Comparison of ENCODE assay signal across 20 mouse cellular contexts in the genomic region with DNA sequence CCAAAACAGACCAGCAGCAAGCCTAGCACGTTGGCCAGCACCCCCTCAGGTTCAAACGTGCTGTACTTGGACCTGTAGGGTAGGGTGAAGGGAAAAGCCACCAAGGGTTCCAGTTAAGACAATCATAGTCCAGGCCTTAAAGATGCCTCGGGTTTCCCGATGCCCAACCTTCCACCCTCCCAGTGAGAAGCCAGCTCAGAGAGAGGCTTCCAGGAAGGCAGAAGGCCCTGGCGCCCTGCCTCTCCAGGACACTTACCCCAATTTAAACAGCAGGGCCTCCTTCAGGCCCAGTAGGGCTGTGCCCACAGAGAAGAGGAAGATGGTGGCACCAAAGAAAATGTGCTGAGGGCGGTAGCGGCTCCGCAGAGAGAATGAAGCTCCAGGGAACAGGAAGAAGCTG. TPM values are rescaled to one million over a fixed set of nuclear protein-coding genes. Genes with fewer than 3 reads are reported as not detected.
DNase-seq lines count a peak whose midpoint lies in the region; ATAC-seq and TF ChIP-seq lines count a peak whose summit lies in the region.
"Had no signal": no experiment of that assay in that cellular context is flagged by ENCODE, and none has a peak within 500 bp of the region (broad histone marks: within the 10 kb centered on the region; RNA-seq: fewer than 3 reads in every experiment).

No protein-coding gene starts in this region.

- H3K9me3 ChIP-seq in forebrain, embryonic 10.5 days: no peaks in the 10 kb centered on the region
- H3K9me3 ChIP-seq in forebrain, embryonic 14.5 days (replicated peaks; ENCODE audit: control insufficient read depth, low read length): no peaks in the 10 kb centered on the region
- no peaks in the 10 kb centered on the region for H3K9me3 ChIP-seq in hindbrain, embryonic 10.5 days
- no peaks in the 10 kb centered on the region for H3K9me3 ChIP-seq in hindbrain, postnatal 0 days (ENCODE audit: low read length)
- H3K9me3 ChIP-seq: forebrain, embryonic 15.5 days; hindbrain, embryonic 15.5 days had no signal

- H3K4me1 ChIP-seq in forebrain, embryonic 10.5 days: peaks cover 26% of the 10 kb centered on the region
- H3K4me1 ChIP-seq in forebrain, embryonic 14.5 days (ENCODE audit: control insufficient read depth, insufficient read depth, low read length): no peaks in the 10 kb centered on the region
- H3K4me1 ChIP-seq in hindbrain, embryonic 10.5 days (replicated peaks): peaks cover 44% of the 10 kb centered on the region
- no peaks in the 10 kb centered on the region for H3K4me1 ChIP-seq in hindbrain, postnatal 0 days (ENCODE audit: insufficient read depth, low read length)
- H3K4me1 ChIP-seq in testis, adult 2 months (ENCODE audit: control insufficient read depth, insufficient read depth, low read length): no peaks in the 10 kb centered on the region; the same call in 1 of the 2 replicates
- H3K4me1 ChIP-seq: forebrain, embryonic 15.5 days had no signal

- no peak overlapping the region for H3K4me3 ChIP-seq in forebrain, embryonic 10.5 days
- no peak overlapping the region for H3K4me3 ChIP-seq in forebrain, embryonic 14.5 days (ENCODE audit: low read depth, low read length)
- no peak overlapping the region for H3K4me3 ChIP-seq in hindbrain, embryonic 10.5 days
- no peak overlapping the region for H3K4me3 ChIP-seq in hindbrain, postnatal 0 days (ENCODE audit: low read length)
- no peak overlapping the region for H3K4me3 ChIP-seq in testis, adult 2 months (ENCODE audit: control insufficient read depth, low read depth, low read length)
- H3K4me3 ChIP-seq: forebrain, embryonic 15.5 days; hindbrain, embryonic 15.5 days had no signal

- 92% methylated on average over 8 of the region's 8 CpGs for WGBS in forebrain, embryonic 10.5 days
- WGBS in forebrain, embryonic 14.5 days: 91% methylated on average over 8 of the region's 8 CpGs
- 88% methylated on average over 8 of the region's 8 CpGs for WGBS in hindbrain, embryonic 10.5 days
- WGBS in hindbrain, postnatal 0 days: 91% methylated on average over 8 of the region's 8 CpGs

- H3K9ac ChIP-seq in forebrain, embryonic 14.5 days (ENCODE audit: low read length): no peak overlapping the region
- H3K9ac ChIP-seq in hindbrain, postnatal 0 days (replicated peaks; ENCODE audit: low read length): no peak overlapping the region
- H3K9ac ChIP-seq: forebrain, embryonic 15.5 days; hindbrain, embryonic 15.5 days had no signal

- no peak for ATAC-seq in forebrain, embryonic 14.5 days
- ATAC-seq in hindbrain, postnatal 0 days: no peak
- ATAC-seq in CD4-positive, CD25-positive, alpha-beta regulatory T cell, adult 4 months: no peak
- ATAC-seq: forebrain, embryonic 15.5 days; Patski had no signal

- no peak overlapping the region for H3K4me2 ChIP-seq in forebrain, embryonic 14.5 days (ENCODE audit: low read length)
- H3K4me2 ChIP-seq in hindbrain, postnatal 0 days (ENCODE audit: low read depth, low read length): no peak overlapping the region
- H3K4me2 ChIP-seq: forebrain, embryonic 15.5 days; hindbrain, embryonic 15.5 days had no signal

- no peaks in the 10 kb centered on the region; the same call in 1 of the 2 replicates for H3K36me3 ChIP-seq in forebrain, embryonic 10.5 days (replicated peaks)
- 0 out of 2 replicates have a peak, but pooled peaks cover 3% of the 10 kb centered on the region for H3K36me3 ChIP-seq in forebrain, embryonic 14.5 days (ENCODE audit: control insufficient read depth, insufficient read depth, low read length)
- 0 out of 2 replicates have a peak, but pooled peaks cover 3% of the 10 kb centered on the region for H3K36me3 ChIP-seq in hindbrain, embryonic 10.5 days
- no peaks in the 10 kb centered on the region for H3K36me3 ChIP-seq in hindbrain, postnatal 0 days (ENCODE audit: insufficient read depth, low read length)
- no peaks in the 10 kb centered on the region for H3K36me3 ChIP-seq in testis, adult 2 months (ENCODE audit: control insufficient read depth, insufficient read depth, low read length)
- H3K36me3 ChIP-seq: forebrain, embryonic 15.5 days had no signal

- H3K27ac ChIP-seq in forebrain, embryonic 10.5 days: peak overlapping the region; percentile 65; the same call in 1 of the 2 replicates
- H3K27ac ChIP-seq in forebrain, embryonic 14.5 days (ENCODE audit: low read depth, low read length): no peak overlapping the region
- H3K27ac ChIP-seq in hindbrain, embryonic 10.5 days: peak overlapping the region; percentile 86
- no peak overlapping the region for H3K27ac ChIP-seq in hindbrain, postnatal 0 days
- peak overlapping the region; percentile 50 for H3K27ac ChIP-seq in testis, adult 2 months (ENCODE audit: control insufficient read depth, insufficient read depth, low read depth, low read length)
- H3K27ac ChIP-seq: forebrain, embryonic 15.5 days; hindbrain, embryonic 15.5 days had no signal

- TF ChIP-seq CTCF in hindbrain, postnatal 0 days (IDR thresholded peaks at IDR 0.05; ENCODE audit: low read depth): no peak
- no peak for TF ChIP-seq CTCF in testis, adult 2 months (IDR thresholded peaks at IDR 0.05; ENCODE audit: control insufficient read depth, insufficient read depth, insufficient replicate concordance, low read depth, low read length)

- DNase-seq in forebrain, embryonic 10.5 days (ENCODE audit: extremely low spot score, low spot score): no peak
- DNase-seq in forebrain, embryonic 14.5 days (ENCODE audit: low spot score): no peak
- no peak for DNase-seq in hindbrain, embryonic 10.5 days (ENCODE audit: low spot score)
- DNase-seq in hindbrain, postnatal 0 days (ENCODE audit: low spot score): no peak
- no peak for DNase-seq in testis, postnatal 10 days (ENCODE audit: low spot score)

- TF ChIP-seq POLR2A in testis, adult 2 months (IDR thresholded peaks at IDR 0.05; ENCODE audit: control insufficient read depth, low read depth, low read length): no peak

- H3K27me3 ChIP-seq in forebrain, embryonic 10.5 days (ENCODE audit: poor library complexity, severe bottlenecking): no peaks in the 10 kb centered on the region
- no peaks in the 10 kb centered on the region for H3K27me3 ChIP-seq in forebrain, embryonic 14.5 days (replicated peaks; ENCODE audit: control insufficient read depth, insufficient read depth, low read length)
- peaks cover 4% of the 10 kb centered on the region; the same call in 1 of the 2 replicates for H3K27me3 ChIP-seq in hindbrain, embryonic 10.5 days (ENCODE audit: insufficient read depth, poor library complexity, severe bottlenecking)
- no peaks in the 10 kb centered on the region for H3K27me3 ChIP-seq in hindbrain, postnatal 0 days (ENCODE audit: insufficient read depth, low read length)
- H3K27me3 ChIP-seq in testis, adult 2 months (ENCODE audit: control insufficient read depth, insufficient read depth, low read length): no peaks in the 10 kb centered on the region
- H3K27me3 ChIP-seq: forebrain, embryonic 15.5 days; hindbrain, embryonic 15.5 days; Patski had no signal

RNA-seq across cellular contexts. Expression of a gene that starts 17.6 kb away (rescaled TPM):
- polyA plus RNA-seq in forebrain, embryonic 10.5 days (2016; fragmentation: Nextera tagmentation; extraction: Ambion mirVana): 14.5 and 15.4 TPM in 2 replicates
- 26.0 and 32.5 TPM in 2 replicates for polyA plus RNA-seq in forebrain, embryonic 14.5 days (2014; fragmentation: Nextera tagmentation; extraction: Ambion mirVana)
- polyA plus RNA-seq in hindbrain, embryonic 10.5 days (2016; fragmentation: Nextera tagmentation; extraction: Ambion mirVana): 20.0 and 23.6 TPM in 2 replicates
- total RNA-seq in hindbrain, postnatal 0 days (2014; rRNA removed): 45.9 and 52.9 TPM in 2 replicates
- 55.9 and 57.8 TPM in 2 replicates for polyA plus RNA-seq in hindbrain, postnatal 0 days (2015; fragmentation: Nextera tagmentation; extraction: Ambion mirVana)
- 21.8 and 36.1 TPM in 2 replicates for polyA plus RNA-seq in testis, adult 2 months (2012; rRNA removed)
- polyA plus RNA-seq in CD4-positive, CD25-positive, alpha-beta regulatory T cell, adult 4 months (2017; shearing (Covaris generic)): 1 to 10 TPM in 1 of 2 experiments, under 1 TPM in 1; 0.48 to 1.7 TPM

RNA-seq across cellular contexts. Expression of a gene that starts 32.2 kb away (rescaled TPM):
- polyA plus RNA-seq in forebrain, embryonic 10.5 days (2016; fragmentation: Nextera tagmentation; extraction: Ambion mirVana): 0.28 and 0.74 TPM in 2 replicates
- polyA plus RNA-seq in forebrain, embryonic 14.5 days (2014; fragmentation: Nextera tagmentation; extraction: Ambion mirVana): 1.9 and 3.1 TPM in 2 replicates
- 1.3 TPM in 2 replicates for polyA plus RNA-seq in hindbrain, embryonic 10.5 days (2016; fragmentation: Nextera tagmentation; extraction: Ambion mirVana)
- total RNA-seq in hindbrain, postnatal 0 days (2014; rRNA removed): 31.1 and 35.9 TPM in 2 replicates
- 10.3 and 11.1 TPM in 2 replicates for polyA plus RNA-seq in hindbrain, postnatal 0 days (2015; fragmentation: Nextera tagmentation; extraction: Ambion mirVana)
- 389 and 421 TPM in 2 replicates for polyA plus RNA-seq in testis, adult 2 months (2012; rRNA removed)
- polyA plus RNA-seq in CD4-positive, CD25-positive, alpha-beta regulatory T cell, adult 4 months (2017; shearing (Covaris generic)): not detected

RNA-seq across cellular contexts. Expression of a gene that starts 59.0 kb away (rescaled TPM):
- not detected in 2 replicates for polyA plus RNA-seq in forebrain, embryonic 10.5 days (2016; fragmentation: Nextera tagmentation; extraction: Ambion mirVana)
- not detected in 2 replicates for polyA plus RNA-seq in forebrain, embryonic 14.5 days (2014; fragmentation: Nextera tagmentation; extraction: Ambion mirVana)
- not detected in 2 replicates for polyA plus RNA-seq in hindbrain, embryonic 10.5 days (2016; fragmentation: Nextera tagmentation; extraction: Ambion mirVana)
- total RNA-seq in hindbrain, postnatal 0 days (2014; rRNA removed): not detected in 2 replicates
- not detected in 2 replicates for polyA plus RNA-seq in hindbrain, postnatal 0 days (2015; fragmentation: Nextera tagmentation; extraction: Ambion mirVana)
- polyA plus RNA-seq in testis, adult 2 months (2012; rRNA removed): 78.7 and 82.6 TPM in 2 replicates
- not detected for polyA plus RNA-seq in CD4-positive, CD25-positive, alpha-beta regulatory T cell, adult 4 months (2017; shearing (Covaris generic))
- total RNA-seq: adrenal gland, adult 8-10 months; adrenal gland, postnatal 36 days; CH12.LX; gastrocnemius, postnatal 14 days; heart, postnatal 10 days; hematopoietic stem cell, adult 5-6 weeks had no signal
- polyA plus RNA-seq: C2C12; embryonic facial prominence, embryonic 14.5 days; heart, embryonic 14.5 days; hindbrain, embryonic 15.5 days; intestine, embryonic 14.5 days; Patski had no signal

Comparison
In these comparisons a context has a peak if more than half of its experiments do, and no peak if none do; other contexts are left out.
1. H3K27ac ChIP-seq: peak in forebrain, embryonic 10.5 days (single experiment), hindbrain, embryonic 10.5 days (single experiment) and testis, adult 2 months (single experiment); none in forebrain, embryonic 14.5 days (single experiment) and hindbrain, postnatal 0 days (single experiment).
2. RNA of a gene that starts 32.2 kb away (polyA plus RNA-seq): 389 to 421 TPM in testis, adult 2 months; 10.3 to 11.1 TPM in hindbrain, postnatal 0 days, 1.9 to 3.1 TPM in forebrain, embryonic 14.5 days, 1.3 TPM in hindbrain, embryonic 10.5 days, 0.28 to 0.74 TPM in forebrain, embryonic 10.5 days and not detected in CD4-positive, CD25-positive, alpha-beta regulatory T cell, adult 4 months; every median in the first group is over 10 times any median in the second.
3. RNA of a gene that starts 59.0 kb away (polyA plus RNA-seq): 78.7 to 82.6 TPM in testis, adult 2 months; not detected in hindbrain, postnatal 0 days, not detected in forebrain, embryonic 10.5 days, not detected in forebrain, embryonic 14.5 days, not detected in hindbrain, embryonic 10.5 days and not detected in CD4-positive, CD25-positive, alpha-beta regulatory T cell, adult 4 months; every median in the first group is over 10 times any median in the second.